ENCODE assay signal across 13 mouse cellular contexts in genomic region chr16:81202721-81203161, GRCm38 (mm10). TPM values are rescaled to one million over a fixed set of nuclear protein-coding genes. Genes with fewer than 3 reads are reported as not detected.
DNase-seq lines count a peak whose midpoint lies in the region; TF ChIP-seq lines count a peak whose summit lies in the region.
"Had no signal": no experiment of that assay in that cellular context is flagged by ENCODE, and none has a peak within 500 bp of the region (broad histone marks: within the 10 kb centered on the region; RNA-seq: fewer than 3 reads in every experiment).

No protein-coding gene starts in this region.

- H3K4me1 ChIP-seq in cortical plate, adult 2 months (ENCODE audit: control insufficient read depth, insufficient read depth, low read length), result no peaks in the 10 kb centered on the region

- TF ChIP-seq CTCF in cortical plate, adult 2 months (IDR thresholded peaks at IDR 0.05; ENCODE audit: extremely low read depth, insufficient read depth, low read length), result no peak

- peak overlapping the region; percentile 45 for H3K27ac ChIP-seq in cortical plate, adult 2 months (ENCODE audit: insufficient read depth, low read length)

- peak; percentile 29 to 55 for DNase-seq in layer of hippocampus, postnatal 10 days (ENCODE audit: low spot score in 2 of 2)
- DNase-seq in layer of hippocampus, adult 9-10 months (ENCODE audit: low spot score), result no peak
- peak; percentile 39 to 48 for DNase-seq in layer of hippocampus, postnatal 36 days
- peak; percentile 53 to 70 for DNase-seq in right cerebral cortex, adult 2 months (ENCODE audit: low spot score in 2 of 2)
- DNase-seq in spleen, postnatal 36 days (ENCODE audit: low spot score in 2 of 2), result no peak
- no peak for DNase-seq in kidney, postnatal 14 days
- DNase-seq in heart, postnatal 10 days, result no peak
- DNase-seq: gastrocnemius, postnatal 10 days; liver; thymus, postnatal 14 days had no signal

- intact Hi-C loops in heart, postnatal 10 days (cut with DNase I), result loop anchor here (1.0 kb wide), 1 partner anchor 82 kb away; no protein-coding TSS in a partner anchor

- peak overlapping the region; percentile 99 for H3K4me3 ChIP-seq in cortical plate, adult 2 months (ENCODE audit: insufficient read depth, low read length)

- TF ChIP-seq POLR2A in cortical plate, adult 2 months (IDR thresholded peaks at IDR 0.05; ENCODE audit: extremely low read depth, insufficient read depth, low read length), result 0 out of 2 replicates have a peak, but pooled peaks have one; percentile 29

RNA-seq across cellular contexts. Expression of gene Ncam2, which starts 2.2 kb away (rescaled TPM):
- total RNA-seq in layer of hippocampus, postnatal 10 days (2021), result 10 to 100 TPM; 68.4 to 69.0 TPM
- 19.8 and 20.3 TPM in 2 replicates for polyA plus RNA-seq in cortical plate, adult 2 months (2012; rRNA removed)
- 10 to 100 TPM; 51.3 to 52.0 TPM for total RNA-seq in layer of hippocampus, postnatal 36 days (2021)
- under 1 TPM; 0.12 to 0.22 TPM for total RNA-seq in heart, postnatal 10 days (2021)
- total RNA-seq: common myeloid progenitor, adult 5-6 weeks; megakaryocyte-erythroid progenitor cell, adult 5-6 weeks had no signal

Comparison
In these comparisons a context has a peak if more than half of its experiments do, and no peak if none do; other contexts are left out.
1. DNase-seq: peak in layer of hippocampus, postnatal 10 days (2 of 2), layer of hippocampus, postnatal 36 days (2 of 2) and right cerebral cortex, adult 2 months (2 of 2); none in layer of hippocampus, adult 9-10 months (single experiment), spleen, postnatal 36 days (0 of 2), kidney, postnatal 14 days (single experiment) and heart, postnatal 10 days (0 of 2).
2. RNA of gene Ncam2, which starts 2.2 kb away (total RNA-seq): 68.4 to 69.0 TPM in layer of hippocampus, postnatal 10 days and 51.3 to 52.0 TPM in layer of hippocampus, postnatal 36 days; 0.12 to 0.22 TPM in heart, postnatal 10 days; every median in the first group is over 10 times any median in the second.